Mouse (Mus musculus): Measurements from ENCODE around the gene Adra2b. TPM values are rescaled to one million over a fixed set of nuclear protein-coding genes. Genes with fewer than 3 reads are reported as not detected.

Adra2b gene
- total RNA-seq, 2 experiments from 2014 or later: 0.39 to 0.69 TPM

DNA sequence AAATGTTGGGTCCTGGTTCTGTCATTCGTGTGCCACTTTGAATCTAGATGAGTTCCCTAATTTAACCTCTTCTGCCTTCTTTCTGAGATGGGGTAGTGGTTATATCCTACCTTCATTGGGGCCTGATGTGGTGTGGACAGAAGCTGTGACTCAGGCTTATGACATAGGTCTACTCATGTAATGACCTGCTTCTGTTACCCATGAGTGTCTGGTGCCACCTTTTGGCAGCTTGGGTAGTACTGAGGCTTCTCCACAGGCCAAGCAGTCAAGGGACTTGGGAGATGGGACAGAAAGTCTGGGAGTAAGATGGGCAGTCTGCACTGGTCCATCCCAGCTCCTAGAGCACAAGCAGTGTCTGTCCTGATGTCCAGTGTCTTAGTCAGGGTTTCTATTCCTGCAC is 16.7 kb upstream of the Adra2b start:
- intact Hi-C loops (cut with DNase I): no loop called here

DNA sequence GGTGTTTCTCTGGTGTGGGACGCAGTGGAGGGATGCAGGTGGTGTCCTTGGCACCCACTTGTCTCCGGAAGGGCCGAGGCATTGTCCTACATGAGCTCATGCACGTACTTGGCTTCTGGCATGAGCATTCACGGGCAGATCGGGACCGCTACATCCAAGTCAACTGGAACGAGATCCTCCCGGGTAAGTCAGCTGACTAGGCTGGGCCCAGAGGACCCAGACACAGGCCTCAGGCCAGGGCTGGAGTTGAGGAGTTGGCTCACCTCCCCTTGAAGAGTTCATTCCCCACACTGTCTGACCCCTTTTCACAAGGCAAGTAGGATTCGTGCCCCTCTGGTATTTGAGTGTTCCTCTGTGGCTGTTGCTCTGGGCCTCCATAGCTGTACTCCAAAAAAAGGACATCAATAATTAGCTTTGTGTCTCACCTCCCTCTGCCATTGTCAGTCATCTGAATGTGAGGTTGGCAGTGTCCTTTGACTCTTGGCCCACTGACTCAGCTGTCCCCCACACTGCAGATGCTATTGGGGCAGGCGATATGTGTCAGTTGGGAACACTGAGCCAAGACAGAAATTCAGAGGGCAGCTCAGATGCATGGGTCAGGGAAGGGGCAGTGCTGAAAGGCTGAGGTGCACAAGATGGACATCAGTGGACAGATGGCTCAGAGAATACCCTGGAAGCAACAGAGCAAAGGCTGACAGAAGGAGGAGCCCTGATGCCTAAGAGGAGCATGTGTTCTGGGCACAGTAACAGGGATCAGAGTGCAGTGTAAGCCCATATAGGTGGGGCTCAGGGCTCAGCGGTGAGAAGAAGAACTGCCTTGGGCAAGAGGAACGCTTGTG is 15.6 kb upstream of the Adra2b start:
- TF ChIP-seq CTCF (IDR thresholded peaks at IDR 0.05): no peak
- intact Hi-C loops (cut with DNase I): no loop called here
- no peak overlapping the region for H3K4me3 ChIP-seq
- no peak overlapping the region for H3K27ac ChIP-seq
- DNase-seq: no peak

More for the DNA sequence above, 16.7 kb upstream of the Adra2b start:
- no peak overlapping the region for H3K4me3 ChIP-seq
- peak; percentile 37 for TF ChIP-seq CTCF (IDR thresholded peaks at IDR 0.05)
- no peak for DNase-seq
- no peak overlapping the region for H3K27ac ChIP-seq

DNA sequence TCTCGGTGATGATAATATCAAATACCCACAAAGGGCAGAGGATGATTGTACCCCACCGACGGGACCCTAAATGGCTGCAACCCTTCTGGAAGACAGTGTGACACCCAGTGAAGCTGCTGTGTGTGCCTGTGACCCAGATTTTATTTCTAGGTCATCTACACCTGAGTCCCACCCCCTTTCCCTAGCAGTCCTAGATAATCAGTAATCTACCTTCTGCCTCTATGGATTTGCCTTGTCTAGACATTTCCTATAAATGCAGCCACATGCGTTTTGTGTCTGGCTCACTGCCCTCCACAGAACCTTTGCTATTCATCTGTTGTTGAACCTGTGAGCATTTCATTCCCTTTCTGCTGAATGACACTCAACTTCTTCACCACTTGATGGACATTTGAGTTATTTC is 9.1 kb upstream of the Adra2b start:
- intact Hi-C loops (cut with DNase I): no loop called here
- Histone ChIP-seq H3K4me3 (no peak overlapping the region), H3K27ac (no peak overlapping the region)
- no peak for TF ChIP-seq CTCF (IDR thresholded peaks at IDR 0.05)
- DNase-seq: no peak

- peak overlapping the region; percentile 69 for H3K27ac ChIP-seq
- TF ChIP-seq CTCF (IDR thresholded peaks at IDR 0.05): no peak
- intact Hi-C loops (cut with DNase I): loop anchor here (2.0 kb wide), 2 partner anchors 68 to 90 kb away; no protein-coding TSS in a partner anchor
- no peak for DNase-seq
- peak overlapping the region; percentile 66 for H3K4me3 ChIP-seq
Observed at GRCm38 (mm10) chr2:127363282-127363652, 259 bp downstream of the Adra2b start.

DNA sequence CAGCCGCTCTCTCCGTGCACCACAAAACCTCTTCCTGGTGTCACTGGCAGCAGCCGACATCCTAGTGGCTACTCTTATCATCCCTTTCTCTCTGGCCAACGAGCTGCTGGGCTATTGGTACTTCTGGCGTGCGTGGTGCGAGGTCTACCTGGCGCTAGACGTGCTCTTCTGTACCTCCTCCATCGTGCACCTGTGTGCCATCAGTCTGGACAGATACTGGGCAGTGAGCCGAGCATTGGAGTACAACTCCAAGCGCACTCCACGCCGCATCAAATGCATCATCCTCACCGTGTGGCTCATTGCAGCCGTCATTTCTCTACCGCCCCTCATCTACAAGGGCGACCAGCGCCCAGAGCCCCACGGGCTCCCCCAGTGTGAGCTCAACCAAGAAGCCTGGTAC is 688 bp downstream of the Adra2b start:
- no peak for DNase-seq
- peak overlapping the region; percentile 66 for H3K4me3 ChIP-seq
- no peak for TF ChIP-seq CTCF (IDR thresholded peaks at IDR 0.05)
- intact Hi-C loops (cut with DNase I): loop anchor here (2.0 kb wide), 2 partner anchors 67 to 89 kb away; no protein-coding TSS in a partner anchor
- H3K27ac ChIP-seq: peak overlapping the region; percentile 69

DNA sequence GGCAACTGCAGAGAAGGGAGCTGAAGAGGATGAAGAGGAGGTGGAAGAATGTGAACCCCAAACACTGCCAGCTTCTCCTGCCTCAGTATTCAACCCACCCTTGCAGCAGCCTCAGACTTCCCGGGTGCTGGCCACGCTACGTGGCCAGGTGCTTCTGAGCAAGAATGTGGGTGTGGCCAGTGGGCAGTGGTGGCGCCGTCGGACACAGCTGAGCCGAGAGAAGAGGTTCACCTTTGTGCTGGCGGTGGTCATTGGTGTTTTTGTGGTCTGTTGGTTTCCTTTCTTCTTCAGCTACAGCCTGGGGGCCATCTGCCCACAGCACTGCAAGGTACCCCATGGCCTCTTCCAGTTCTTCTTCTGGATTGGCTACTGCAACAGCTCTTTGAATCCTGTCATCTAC is 1.4 kb downstream of the Adra2b start:
- Histone ChIP-seq H3K4me3 (peak overlapping the region; percentile 66), H3K27ac (no peak overlapping the region)
- TF ChIP-seq CTCF (IDR thresholded peaks at IDR 0.05): no peak
- no peak for DNase-seq
- intact Hi-C loops (cut with DNase I): no loop called here

DNA sequence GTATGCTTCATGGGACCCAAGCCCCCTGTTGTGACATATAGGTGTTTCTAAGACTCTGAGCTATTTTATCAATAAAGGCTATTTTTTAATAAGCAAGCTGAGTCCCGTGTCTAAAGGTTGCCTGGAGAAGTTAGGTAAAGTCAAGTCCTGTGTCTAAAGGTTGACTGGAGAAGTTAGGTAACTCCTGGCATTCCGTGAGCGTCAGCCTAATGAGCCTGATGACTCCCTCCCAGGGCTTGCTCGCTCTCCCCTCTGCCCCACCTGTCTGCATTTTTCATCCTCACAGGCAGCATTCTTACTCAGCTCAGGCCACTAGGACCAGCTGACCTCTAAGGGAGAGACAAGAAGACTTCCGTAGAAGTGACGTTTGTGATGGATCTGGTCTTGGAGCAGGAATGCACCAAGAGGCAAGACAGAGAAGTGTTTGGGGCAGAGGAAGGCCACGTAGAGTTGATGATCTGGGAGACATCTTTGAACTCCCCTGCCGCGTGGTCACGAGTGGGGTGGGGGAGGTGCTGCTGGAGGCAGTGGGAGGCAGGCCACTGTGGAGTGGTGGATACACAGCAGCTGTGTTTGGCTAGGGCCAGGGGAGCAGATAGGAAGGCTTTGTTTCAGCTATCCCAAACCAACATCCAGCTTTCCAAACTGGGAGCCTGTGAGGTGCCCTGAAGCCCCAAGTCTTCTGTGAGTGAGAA is 4.3 kb downstream of the Adra2b start:
- Histone ChIP-seq H3K4me3 (no peak overlapping the region), H3K27ac (no peak overlapping the region)
- DNase-seq: no peak
- no peak for TF ChIP-seq CTCF (IDR thresholded peaks at IDR 0.05)
- intact Hi-C loops (cut with DNase I): no loop called here

DNA sequence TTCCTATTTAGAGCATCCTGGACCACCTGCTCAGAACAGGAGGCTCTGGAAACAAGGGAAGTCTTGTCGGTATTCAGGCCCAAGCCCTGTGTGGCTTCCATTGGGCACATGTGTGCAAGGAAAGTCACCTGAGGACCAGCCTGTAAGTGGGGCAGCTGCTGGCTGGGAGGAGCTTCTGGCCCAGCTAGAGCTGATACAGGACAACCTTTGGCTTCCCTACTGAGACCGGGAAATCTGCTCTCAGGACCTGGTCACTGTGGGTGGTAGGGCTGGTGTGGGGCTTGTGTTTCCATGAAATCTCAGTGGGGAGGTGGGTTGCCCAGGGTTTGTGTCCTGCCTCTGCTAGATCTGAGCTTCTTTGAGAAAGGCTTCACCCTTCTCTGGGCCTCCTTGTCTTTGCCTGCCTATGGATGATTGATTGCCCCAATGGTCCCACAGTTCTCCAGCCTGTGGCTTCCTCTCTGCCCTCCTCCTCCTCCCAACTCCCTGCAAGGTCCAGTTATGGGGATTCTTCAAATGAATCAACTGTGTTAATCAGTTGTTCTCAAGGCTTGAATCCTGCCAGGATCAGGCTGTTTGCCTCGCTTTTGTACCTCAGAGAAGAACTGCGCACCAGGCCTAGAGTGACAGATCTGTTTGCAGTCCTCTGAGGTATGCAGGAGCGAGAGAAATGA is 6.8 kb downstream of the Adra2b start:
- peak overlapping the region; percentile 57 for H3K27ac ChIP-seq
- intact Hi-C loops (cut with DNase I): no loop called here
- TF ChIP-seq CTCF (IDR thresholded peaks at IDR 0.05): no peak
- no peak for DNase-seq
- H3K4me3 ChIP-seq: peak overlapping the region; percentile 40

DNA sequence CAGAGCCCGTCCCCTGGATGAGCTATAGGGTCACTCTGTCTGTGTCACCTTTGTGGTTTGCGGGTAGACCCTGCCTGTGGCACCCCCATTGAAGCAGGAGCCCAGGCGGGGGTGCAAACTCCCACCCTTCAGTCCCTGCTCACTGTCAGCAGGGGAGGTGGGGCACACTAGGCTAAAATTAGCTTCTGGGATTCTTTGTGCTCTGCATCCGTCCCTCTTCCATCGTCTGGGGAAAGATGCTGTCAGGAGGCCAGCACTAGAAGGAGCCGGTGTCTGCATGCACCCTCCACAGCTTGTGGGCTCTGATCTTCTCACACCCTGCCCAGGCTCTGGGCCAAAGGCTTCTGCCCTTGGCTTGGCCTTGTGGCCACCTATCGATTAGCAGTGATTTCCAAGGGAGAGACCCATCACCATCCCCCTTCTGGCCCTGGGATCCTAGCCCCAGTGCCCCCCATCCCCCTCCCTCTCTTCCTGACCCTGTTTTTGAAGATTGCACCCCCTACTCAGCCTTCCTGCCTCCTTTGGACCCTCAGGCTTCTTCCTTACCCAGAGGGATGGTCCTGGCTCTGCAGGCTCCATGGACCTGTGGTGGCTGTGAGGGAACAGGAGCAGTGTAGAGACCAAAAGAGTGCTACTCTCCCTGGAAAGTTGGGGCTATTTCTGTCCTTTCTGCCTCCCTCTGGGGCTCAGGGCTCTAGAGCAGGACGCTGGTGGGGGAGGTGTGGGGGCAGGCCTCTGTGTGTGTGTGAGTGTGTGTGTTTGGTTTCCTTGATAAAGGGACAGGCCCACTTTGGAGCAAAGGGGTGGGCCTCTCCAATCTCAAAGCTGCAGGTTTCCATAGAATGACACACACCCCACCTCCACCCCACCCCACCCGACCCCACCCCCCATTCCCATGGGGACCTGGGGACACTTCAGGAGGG is 7.8 kb downstream of the Adra2b start:
- H3K27ac ChIP-seq: peak overlapping the region; percentile 69
- peak overlapping the region; percentile 40 for H3K4me3 ChIP-seq
- no peak for TF ChIP-seq CTCF (IDR thresholded peaks at IDR 0.05)
- intact Hi-C loops (cut with DNase I): no loop called here
- DNase-seq: no peak

GRCm38 (mm10) chr2:127371484-127371861 is 8.5 kb downstream of the Adra2b start:
- Histone ChIP-seq H3K4me3 (no peak overlapping the region), H3K27ac (peak overlapping the region; percentile 12; the same call in 1 of the 2 replicates)
- intact Hi-C loops (cut with DNase I): no loop called here
- no peak for DNase-seq
- no peak for TF ChIP-seq CTCF (IDR thresholded peaks at IDR 0.05)

DNA sequence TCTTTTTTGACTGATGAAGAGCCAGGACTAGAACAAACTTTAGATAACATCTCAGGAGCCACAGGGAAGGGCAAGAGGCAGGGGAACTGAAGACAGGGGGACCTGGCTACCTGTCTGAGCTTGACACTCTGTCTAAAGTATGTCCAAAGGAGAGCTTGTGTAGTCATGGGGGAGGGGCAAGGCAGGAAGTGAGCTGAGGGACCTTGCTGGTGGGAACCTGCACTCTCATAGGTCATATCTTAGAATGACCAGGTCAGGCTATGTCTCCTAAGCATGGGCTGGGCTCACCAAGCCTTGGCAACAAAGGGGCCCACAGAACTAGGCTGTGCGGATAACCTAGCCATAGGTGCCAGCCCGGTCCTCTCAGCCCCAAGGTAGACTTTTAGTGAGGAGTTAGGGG is 9.1 kb downstream of the Adra2b start:
- no peak for DNase-seq
- H3K4me3 ChIP-seq: no peak overlapping the region
- intact Hi-C loops (cut with DNase I): no loop called here
- no peak for TF ChIP-seq CTCF (IDR thresholded peaks at IDR 0.05)
- peak overlapping the region; percentile 46; the same call in 1 of the 2 replicates for H3K27ac ChIP-seq

DNA sequence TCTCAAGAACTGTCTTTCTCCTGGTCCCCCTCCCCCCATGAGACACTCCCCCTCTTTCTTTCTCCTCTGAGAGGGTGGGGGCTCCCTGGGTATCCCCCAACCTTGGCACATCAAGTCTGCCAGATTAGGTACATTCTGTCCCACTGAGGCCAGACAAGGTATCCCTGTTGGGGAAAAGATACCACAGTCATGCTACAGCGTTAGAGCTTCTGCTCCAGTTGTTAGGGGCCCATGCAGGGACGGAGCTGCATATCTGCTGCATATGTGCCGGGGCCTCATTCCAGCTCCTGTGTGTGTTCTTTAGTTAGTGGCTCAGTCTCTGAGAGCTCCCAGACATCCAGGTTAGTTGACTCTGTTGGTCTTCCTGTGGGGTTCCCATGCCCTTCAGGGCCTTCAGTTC is 11.1 kb downstream of the Adra2b start:
- intact Hi-C loops (cut with DNase I): no loop called here

More for the DNA sequence above, 11.1 kb downstream of the Adra2b start:
- Histone ChIP-seq H3K27ac (no peak overlapping the region), H3K4me3 (no peak overlapping the region)
- no peak for DNase-seq
- TF ChIP-seq CTCF (IDR thresholded peaks at IDR 0.05): no peak
